Mouse (Mus musculus) midbrain, embryonic 11.5 days (tissue): ENCODE data around the gene Myh7. TPM values are rescaled to one million over a fixed set of nuclear protein-coding genes. Genes with fewer than 3 reads are reported as not detected.
"Not testable (repeated sequence)": the region's sequence is repeated elsewhere in the genome, so short reads cannot be mapped to it uniquely, and the experiment has no call there.

Source experiments
- ATAC-seq: fragments of 200-750 bp; cut with Nextera tagmentation; 2 replicates; pipeline ENCODE4 v1.8.0; 2017; ENCODE audit warnings: moderate TSS enrichment, moderate library complexity; ENCODE audit not compliant: low FRiP score
- DNase-seq: peaks from one replicate; pipeline ENCODE4 v3.0.0; 2015; ENCODE audit warnings: low spot score; ENCODE audit errors: missing footprints
- H3K27ac ChIP-seq: fragments of 300-500 bp; sonication (generic); 2 replicates; pipeline ENCODE4 v1.5.1; 2014; ENCODE audit warnings: low read depth, low read length
- H3K27me3 ChIP-seq: fragments of 300-500 bp; sonication (generic); 2 replicates; pipeline ENCODE4 v1.6.1; 2014; ENCODE audit warnings: mild to moderate bottlenecking, low read length, moderate library complexity, mixed read lengths; ENCODE audit not compliant: control insufficient read depth, insufficient read depth
- H3K36me3 ChIP-seq: fragments of 300-500 bp; sonication (generic); 2 replicates; pipeline ENCODE4 v1.6.1; 2014; ENCODE audit warnings: mild to moderate bottlenecking, low read length, moderate library complexity, mixed read lengths; ENCODE audit not compliant: control insufficient read depth, insufficient read depth
- H3K4me1 ChIP-seq: fragments of 300-500 bp; sonication (generic); 2 replicates; pipeline ENCODE4 v1.6.1; 2014; ENCODE audit warnings: low read length; ENCODE audit not compliant: control insufficient read depth, insufficient read depth
- H3K4me2 ChIP-seq: fragments of 300-500 bp; sonication (generic); 2 replicates; pipeline ENCODE4 v1.6.1; 2014; ENCODE audit warnings: mild to moderate bottlenecking, moderate library complexity
- H3K4me3 ChIP-seq: fragments of 300-500 bp; sonication (generic); 2 replicates; pipeline ENCODE4 v1.5.1; 2014; ENCODE audit warnings: low read depth, low read length
- H3K9ac ChIP-seq: fragments of 300-500 bp; sonication (generic); 2 replicates; pipeline ENCODE4 v1.6.1; 2014; ENCODE audit warnings: low read length
- H3K9me3 ChIP-seq: fragments of 300-500 bp; sonication (generic); 2 replicates; pipeline ENCODE4 v1.6.1; 2016; ENCODE audit warnings: low read length; ENCODE audit not compliant: control insufficient read depth
- WGBS: fragments of 180-500 bp; shearing (Covaris S2); extraction: QIAGEN DNeasy Blood & Tissue Kit; methylation state at CpG from one replicate; pipeline ENCODE4 v1.1.7; 2014; 5-methylcytosine and 5-hydroxymethylcytosine counted together
- polyA plus RNA-seq: library from polyadenylated mRNA; unstranded; fragments of >200 nt; fragmentation: Nextera tagmentation; extraction: Ambion mirVana; gene quantifications from 2 replicates; pipeline ENCODE4 v1.2.1, GENCODE M21; 2014

Myh7 gene
- polyA plus RNA-seq, 1 experiment from 2014 or later = 1.1 TPM

DNA sequence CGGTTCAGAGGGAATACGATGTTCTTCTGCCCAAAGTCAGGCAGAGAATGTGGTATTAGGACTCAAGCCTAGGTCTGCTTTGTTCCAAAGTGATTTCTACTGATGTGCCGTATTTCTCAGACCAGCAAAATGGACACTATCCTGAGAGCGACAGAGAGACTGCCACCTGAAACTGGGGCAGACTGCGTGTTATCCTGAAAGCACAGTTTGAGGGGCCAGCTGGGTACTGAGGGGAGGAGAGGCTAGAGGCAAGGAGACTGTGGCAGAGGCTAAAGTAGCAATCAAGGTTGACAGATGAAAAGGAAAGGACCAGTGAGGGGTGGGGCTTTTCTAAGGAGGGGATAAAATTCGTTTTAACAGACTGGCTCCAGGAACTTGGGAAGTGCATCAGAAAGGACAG, 6.4 kb upstream of the Myh7 start:
- Histone ChIP-seq H3K4me1 (peaks cover 21% of the 10 kb centered on the region), H3K36me3 (no peaks in the 10 kb centered on the region), H3K9ac (no peak overlapping the region), H3K27ac (no peak overlapping the region), H3K9me3 (no peaks in the 10 kb centered on the region), H3K4me3 (no peak overlapping the region), H3K4me2 (no peak overlapping the region), H3K27me3 (no peaks in the 10 kb centered on the region)
- no peak for ATAC-seq
- WGBS = 88% methylated on average over 6 of the region's 6 CpGs
- no peak for DNase-seq

DNA sequence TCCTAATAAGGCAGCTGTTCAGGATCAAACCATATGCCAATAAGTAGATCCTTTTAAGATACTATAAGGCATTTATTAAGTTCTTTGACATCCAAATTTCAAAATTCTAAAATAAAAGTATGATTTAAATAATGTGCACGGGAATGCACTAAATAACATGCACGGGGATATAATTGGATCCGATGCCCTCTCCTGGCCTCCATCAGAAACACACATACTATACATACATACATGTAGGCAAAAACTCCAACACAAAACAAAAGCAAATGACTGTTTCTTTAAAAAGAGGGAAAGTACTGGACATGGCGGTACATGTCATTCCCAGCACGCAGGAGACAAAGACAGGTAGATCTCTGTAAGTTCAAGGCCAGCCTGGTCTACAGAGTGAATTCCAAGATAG, 5.4 kb upstream of the Myh7 start:
- H3K9ac ChIP-seq, H3K4me3 ChIP-seq: not testable (repeated sequence)
- WGBS = 87% methylated on average over 5 of the region's 5 CpGs

DNA sequence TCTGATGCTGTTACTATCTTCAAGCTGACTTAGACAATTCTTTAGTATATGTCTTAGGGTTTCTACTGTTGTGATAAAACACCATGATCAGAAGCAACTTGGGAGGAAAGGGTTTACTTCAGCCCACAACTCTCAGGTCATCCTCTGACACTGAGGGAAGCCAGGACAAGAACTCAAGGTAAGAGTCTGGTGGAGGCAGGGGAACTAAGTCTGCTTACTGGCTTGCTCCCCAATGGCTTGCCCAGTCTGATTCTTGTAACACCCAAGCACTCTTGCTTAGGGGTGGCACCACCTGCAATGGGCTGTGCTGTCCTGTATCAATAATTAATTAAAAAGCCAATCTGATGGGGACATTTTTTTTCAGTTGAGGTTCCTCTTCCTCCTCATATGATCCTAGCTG, 4.3 kb upstream of the Myh7 start:
- Histone ChIP-seq H3K27me3 (no peaks in the 10 kb centered on the region), H3K4me3 (no peak overlapping the region), H3K27ac (no peak overlapping the region), H3K4me2 (no peak overlapping the region), H3K4me1 (peaks cover 32% of the 10 kb centered on the region), H3K9ac (no peak overlapping the region), H3K36me3 (no peaks in the 10 kb centered on the region), H3K9me3 (no peaks in the 10 kb centered on the region)
- ATAC-seq (no peak), DNase-seq (peak; percentile 70)

More for the DNA sequence above, 5.4 kb upstream of the Myh7 start:
- H3K9me3 ChIP-seq, H3K27me3 ChIP-seq, H3K27ac ChIP-seq, ATAC-seq, H3K4me2 ChIP-seq, H3K36me3 ChIP-seq: not testable (repeated sequence)
- DNase-seq = peak; percentile 64
- peaks cover 31% of the 10 kb centered on the region for H3K4me1 ChIP-seq

DNA sequence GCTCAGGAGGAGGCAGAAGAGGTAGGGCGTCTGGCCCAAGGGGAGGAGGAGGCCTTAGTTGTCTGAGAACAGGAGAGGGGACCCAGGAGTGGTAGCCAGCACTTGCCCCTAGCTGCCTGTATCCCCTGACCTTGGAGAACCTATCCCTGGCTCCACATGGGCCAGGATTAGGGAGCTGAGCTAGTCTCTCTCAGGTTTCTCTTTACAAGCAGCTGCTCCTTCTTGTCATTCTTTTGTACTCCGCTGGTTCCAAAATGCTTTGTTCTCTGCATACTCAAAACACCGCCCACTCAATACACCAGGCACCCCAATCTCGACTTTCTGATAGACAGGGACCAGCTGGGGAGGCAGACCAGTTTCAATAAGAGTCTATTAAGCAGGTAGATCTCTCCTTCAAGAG, 2.9 kb upstream of the Myh7 start:
- ATAC-seq (no peak), DNase-seq (peak; percentile 89)
- Histone ChIP-seq H3K36me3 (no peaks in the 10 kb centered on the region), H3K27ac (peak overlapping the region; percentile 48), H3K9ac (0 out of 2 replicates have a peak overlapping the region, but pooled peaks have one; percentile 24), H3K4me2 (no peak overlapping the region), H3K4me1 (peaks cover 32% of the 10 kb centered on the region), H3K4me3 (no peak overlapping the region), H3K27me3 (no peaks in the 10 kb centered on the region), H3K9me3 (no peaks in the 10 kb centered on the region)
- WGBS = 36% methylated on average over 4 of the region's 4 CpGs

DNA sequence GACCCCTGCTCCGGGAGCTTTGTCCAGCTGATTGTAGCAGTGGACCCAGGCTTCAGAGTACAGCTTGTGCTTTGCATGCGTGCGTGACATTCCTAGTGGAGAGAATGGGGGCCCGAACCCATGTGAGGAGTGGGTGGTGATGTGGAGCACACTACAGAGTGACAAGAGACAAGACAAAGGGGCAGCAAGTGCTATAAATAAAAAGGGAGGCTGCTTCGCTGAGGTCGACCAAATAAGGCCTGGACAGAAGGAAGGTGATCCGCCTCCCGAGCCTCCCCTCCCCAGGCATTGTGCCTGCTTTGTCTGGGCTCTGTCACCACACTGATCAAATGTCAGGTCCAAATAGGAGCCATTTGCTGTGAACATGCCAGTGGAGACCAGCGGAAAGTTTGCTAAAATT, 2.4 kb upstream of the Myh7 start:
- H3K4me2 ChIP-seq = no peak overlapping the region
- H3K4me3 ChIP-seq = no peak overlapping the region
- ATAC-seq (no peak), DNase-seq (peak; percentile 86)
- no peaks in the 10 kb centered on the region for H3K36me3 ChIP-seq
- no peaks in the 10 kb centered on the region for H3K27me3 ChIP-seq
- 0 out of 2 replicates have a peak overlapping the region, but pooled peaks have one; percentile 24 for H3K9ac ChIP-seq
- no peaks in the 10 kb centered on the region for H3K9me3 ChIP-seq
- peaks cover 32% of the 10 kb centered on the region for H3K4me1 ChIP-seq
- 36% methylated on average over 9 of the region's 9 CpGs for WGBS
- peak overlapping the region; percentile 48 for H3K27ac ChIP-seq

DNA sequence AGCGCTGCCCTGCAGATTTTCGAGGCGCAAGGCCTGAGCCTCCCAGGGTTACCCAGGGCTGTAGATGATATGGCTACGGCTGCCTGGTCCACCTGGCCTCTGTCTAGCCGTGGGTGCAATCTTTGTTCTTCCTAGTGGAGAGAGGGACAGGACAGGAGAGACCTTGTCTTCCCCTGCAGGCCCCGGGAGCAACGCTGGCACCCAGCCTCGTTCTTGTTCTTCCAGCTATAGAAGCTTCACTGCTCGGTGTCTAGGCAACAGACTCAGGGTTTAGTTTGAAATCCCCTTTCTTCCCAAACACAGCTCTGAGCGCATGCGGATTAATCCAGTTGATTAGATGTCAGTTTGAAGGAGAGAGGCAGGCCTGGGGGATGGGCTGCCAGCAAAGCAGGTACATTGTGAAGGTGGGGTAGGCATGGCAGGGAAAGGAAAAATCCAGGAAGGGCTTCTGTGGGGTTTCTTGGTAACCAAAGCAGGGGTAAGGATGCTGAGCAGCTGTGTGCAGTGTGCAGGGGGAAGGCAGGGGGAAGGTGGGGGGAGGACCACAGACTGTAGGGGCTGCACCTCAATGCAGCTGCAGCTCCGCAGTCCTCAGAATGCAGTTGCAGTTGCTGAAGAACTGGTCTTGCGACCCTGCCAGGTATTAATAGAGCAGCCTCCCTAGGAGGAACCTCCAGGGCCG, 1.2 kb upstream of the Myh7 start:
- ATAC-seq = peak; percentile 78

DNA sequence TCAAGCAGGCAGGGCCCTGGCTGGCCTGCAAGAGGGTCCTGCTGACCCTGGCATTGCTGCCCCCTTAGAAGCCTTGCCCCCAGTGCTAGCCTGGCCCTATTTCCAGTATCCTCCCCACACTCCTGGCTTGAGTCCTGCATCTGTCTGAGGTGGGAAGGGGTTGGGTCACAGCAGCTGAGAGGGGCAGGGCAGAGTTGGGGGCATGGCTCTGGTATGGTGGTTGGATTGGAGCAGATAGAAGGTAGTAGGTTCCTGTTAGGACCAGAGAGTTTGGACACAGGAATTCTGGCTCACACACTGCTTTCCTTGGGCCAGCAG, 402 bp upstream of the Myh7 start:
- peaks cover 32% of the 10 kb centered on the region for H3K4me1 ChIP-seq
- no peaks in the 10 kb centered on the region for H3K36me3 ChIP-seq
- H3K9me3 ChIP-seq = no peaks in the 10 kb centered on the region
- peak; percentile 47 for ATAC-seq
- H3K9ac ChIP-seq = peak overlapping the region; percentile 59
- H3K27me3 ChIP-seq = no peaks in the 10 kb centered on the region
- DNase-seq = peak; percentile 89
- no peak overlapping the region for H3K4me2 ChIP-seq
- H3K27ac ChIP-seq = peak overlapping the region; percentile 89
- H3K4me3 ChIP-seq = no peak overlapping the region

More for the DNA sequence above, 1.2 kb upstream of the Myh7 start:
- Histone ChIP-seq H3K27me3 (no peaks in the 10 kb centered on the region), H3K27ac (peak overlapping the region; percentile 89), H3K9ac (peak overlapping the region; percentile 59), H3K4me3 (no peak overlapping the region), H3K4me1 (peaks cover 32% of the 10 kb centered on the region), H3K4me2 (peak overlapping the region; percentile 19; the same call in 1 of the 2 replicates), H3K36me3 (no peaks in the 10 kb centered on the region), H3K9me3 (no peaks in the 10 kb centered on the region)
- 17% methylated on average over 14 of the region's 14 CpGs for WGBS
- peak; percentile 96 for DNase-seq

DNA sequence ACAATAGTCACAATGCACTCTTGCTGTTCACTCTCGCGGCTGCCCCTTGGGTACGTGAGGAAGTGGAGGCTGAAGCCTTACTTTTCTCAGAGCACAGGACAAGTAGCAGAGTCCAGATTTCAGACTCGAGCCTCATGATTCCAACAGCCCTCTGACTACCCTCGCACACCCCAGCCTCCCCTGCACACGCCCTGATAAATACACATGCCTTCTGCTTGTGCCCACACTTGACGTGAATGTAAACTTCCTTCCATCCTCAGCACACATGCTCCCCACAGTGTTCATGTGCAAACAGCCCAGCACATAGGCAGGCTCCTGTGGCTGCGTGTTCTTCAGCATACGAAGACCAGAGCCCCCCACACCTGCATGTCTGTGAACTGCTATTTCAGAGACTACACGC, 790 bp downstream of the Myh7 start:
- 69% methylated on average over 10 of the region's 10 CpGs for WGBS
- Histone ChIP-seq H3K27ac (no peak overlapping the region), H3K4me1 (peaks cover 32% of the 10 kb centered on the region), H3K27me3 (no peaks in the 10 kb centered on the region), H3K4me3 (no peak overlapping the region), H3K9me3 (no peaks in the 10 kb centered on the region), H3K4me2 (no peak overlapping the region), H3K9ac (0 out of 2 replicates have a peak overlapping the region, but pooled peaks have one; percentile 22), H3K36me3 (no peaks in the 10 kb centered on the region)
- DNase-seq (peak; percentile 79), ATAC-seq (no peak)

DNA sequence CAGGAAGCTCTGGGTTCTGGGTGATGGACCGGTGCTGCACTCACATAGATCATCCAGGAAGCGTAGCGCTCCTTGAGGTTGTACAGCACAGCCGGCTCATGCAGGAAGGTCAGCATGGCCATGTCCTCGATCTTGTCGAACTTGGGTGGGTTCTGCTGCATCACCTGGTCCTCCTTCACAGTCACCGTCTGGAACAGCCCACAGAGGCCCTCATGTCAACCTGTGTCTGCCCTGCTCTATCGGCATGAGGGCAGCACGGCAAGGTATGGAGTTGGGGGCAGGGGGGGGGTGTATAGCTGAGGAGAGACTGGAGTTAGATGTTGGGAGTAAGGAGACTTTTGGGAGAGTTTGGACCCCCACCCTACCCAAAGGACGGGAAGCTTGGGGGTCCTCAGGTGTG, 2.2 kb downstream of the Myh7 start:
- no peaks in the 10 kb centered on the region for H3K9me3 ChIP-seq

More for the DNA sequence above, 2.2 kb downstream of the Myh7 start:
- ATAC-seq = no peak
- no peak for DNase-seq
- H3K9ac ChIP-seq = no peak overlapping the region
- WGBS = 93% methylated on average over 10 of the region's 10 CpGs
- H3K4me2 ChIP-seq = no peak overlapping the region
- no peak overlapping the region for H3K27ac ChIP-seq
- H3K4me1 ChIP-seq = peaks cover 32% of the 10 kb centered on the region
- H3K36me3 ChIP-seq = no peaks in the 10 kb centered on the region
- no peak overlapping the region for H3K4me3 ChIP-seq
- no peaks in the 10 kb centered on the region for H3K27me3 ChIP-seq
